Comparison of ENCODE assay signal across 27 mouse cellular contexts in the genomic region with DNA sequence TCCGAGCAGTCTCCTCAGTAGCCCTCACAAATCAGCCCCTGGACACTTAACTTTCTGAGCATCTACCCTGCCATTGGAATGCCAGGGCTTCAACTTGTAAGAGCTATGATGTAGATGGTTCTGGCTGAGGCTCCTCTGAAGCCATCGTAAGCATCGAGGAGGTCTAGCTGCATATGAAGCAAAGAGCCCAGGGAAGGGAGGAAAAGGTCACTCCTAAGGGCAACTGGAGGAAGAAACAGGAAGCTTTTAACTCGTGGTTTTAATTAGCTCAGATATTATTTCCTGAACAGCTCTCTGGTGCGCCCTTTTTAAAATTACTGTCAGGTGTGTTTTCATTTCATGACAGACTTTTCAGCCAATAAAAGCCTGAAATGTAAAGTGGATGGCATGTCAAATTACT.
A peak's percentile ranks its signal among the peaks of the same experiment; 100 is the strongest.
DNase-seq lines count a peak whose midpoint lies in the region; ATAC-seq lines count a peak whose summit lies in the region.
"Had no signal": no experiment of that assay in that cellular context is flagged by ENCODE, and none has a peak within 500 bp of the region (broad histone marks: within the 10 kb centered on the region; RNA-seq: fewer than 3 reads in every experiment).

No protein-coding gene starts in this region.

- WGBS in forebrain, embryonic 10.5 days = 42% methylated on average over 5 of the region's 5 CpGs
- whole genome bisulfite sequencing in forebrain, embryonic 16.5 days = 48% methylated on average over 5 of the region's 5 CpGs
- WGBS in embryonic facial prominence, embryonic 11.5 days = 24% methylated on average over 5 of the region's 5 CpGs
- 9% methylated on average over 5 of the region's 5 CpGs for WGBS in limb, embryonic 11.5 days

- no peak overlapping the region for H3K4me3 ChIP-seq in forebrain, embryonic 10.5 days
- H3K4me3 ChIP-seq in forebrain, embryonic 16.5 days (replicated peaks; ENCODE audit: low read length) = no peak overlapping the region
- H3K4me3 ChIP-seq in embryonic facial prominence, embryonic 11.5 days (ENCODE audit: low read depth, low read length) = no peak overlapping the region
- H3K4me3 ChIP-seq in limb, embryonic 11.5 days (ENCODE audit: low read depth, low read length) = no peak overlapping the region
- H3K4me3 ChIP-seq: embryonic facial prominence, embryonic 12.5 days; embryonic facial prominence, embryonic 15.5 days; forebrain, embryonic 12.5 days; forebrain, embryonic 15.5 days; gastrocnemius, adult 2 months; heart, embryonic 12.5 days; heart, embryonic 15.5 days; hindbrain, embryonic 15.5 days; intestine, embryonic 15.5 days had no signal

- peak overlapping the region; percentile 33; the same call in 1 of the 2 replicates for H3K27ac ChIP-seq in forebrain, embryonic 10.5 days
- H3K27ac ChIP-seq in forebrain, embryonic 16.5 days (ENCODE audit: low read length) = no peak overlapping the region
- H3K27ac ChIP-seq in embryonic facial prominence, embryonic 11.5 days (replicated peaks; ENCODE audit: low read depth, low read length) = no peak overlapping the region
- H3K27ac ChIP-seq in limb, embryonic 11.5 days (replicated peaks; ENCODE audit: low read depth, low read length) = no peak overlapping the region
- H3K27ac ChIP-seq: embryonic facial prominence, embryonic 12.5 days; embryonic facial prominence, embryonic 15.5 days; forebrain, embryonic 15.5 days; gastrocnemius, adult 2 months; heart, embryonic 15.5 days; hindbrain, embryonic 15.5 days; intestine, embryonic 15.5 days had no signal

- no peaks in the 10 kb centered on the region for H3K9me3 ChIP-seq in forebrain, embryonic 10.5 days
- no peaks in the 10 kb centered on the region for H3K9me3 ChIP-seq in forebrain, embryonic 16.5 days (ENCODE audit: control insufficient read depth, low read length)
- H3K9me3 ChIP-seq in embryonic facial prominence, embryonic 11.5 days (replicated peaks; ENCODE audit: control insufficient read depth, low read length) = no peaks in the 10 kb centered on the region
- no peaks in the 10 kb centered on the region for H3K9me3 ChIP-seq in limb, embryonic 11.5 days (ENCODE audit: control insufficient read depth, low read length)
- H3K9me3 ChIP-seq: embryonic facial prominence, embryonic 12.5 days; embryonic facial prominence, embryonic 15.5 days; forebrain, embryonic 12.5 days; forebrain, embryonic 15.5 days; heart, embryonic 12.5 days; heart, embryonic 15.5 days; hindbrain, embryonic 15.5 days; intestine, embryonic 15.5 days had no signal

- no peak for ATAC-seq in forebrain, embryonic 16.5 days
- ATAC-seq in embryonic facial prominence, embryonic 11.5 days (replicated peaks; ENCODE audit: insufficient number of reproducible peaks, low FRiP score, low TSS enrichment, low read depth) = no peak
- ATAC-seq in limb, embryonic 11.5 days (ENCODE audit: insufficient number of reproducible peaks, low FRiP score, low TSS enrichment, low read depth) = no peak
- ATAC-seq: activated CD4-positive, CD25-positive, alpha-beta regulatory T cell, adult 4 months; CD4-positive, CD25-positive, alpha-beta regulatory T cell, adult 4 months; forebrain, embryonic 15.5 days; intestine, embryonic 15.5 days had no signal

- peaks cover 73% of the 10 kb centered on the region for H3K27me3 ChIP-seq in forebrain, embryonic 10.5 days (ENCODE audit: poor library complexity, severe bottlenecking)
- H3K27me3 ChIP-seq in forebrain, embryonic 16.5 days (replicated peaks; ENCODE audit: control insufficient read depth, insufficient read depth, low read length) = peaks cover 5% of the 10 kb centered on the region
- H3K27me3 ChIP-seq in embryonic facial prominence, embryonic 11.5 days (ENCODE audit: control insufficient read depth, insufficient read depth, low read length) = no peaks in the 10 kb centered on the region; the same call in 1 of the 2 replicates
- no peaks in the 10 kb centered on the region for H3K27me3 ChIP-seq in limb, embryonic 11.5 days (ENCODE audit: control insufficient read depth, insufficient read depth, low read length)
- H3K27me3 ChIP-seq: heart, embryonic 12.5 days; heart, embryonic 15.5 days; intestine, embryonic 15.5 days had no signal

- H3K9ac ChIP-seq in forebrain, embryonic 16.5 days (replicated peaks; ENCODE audit: low read depth, low read length) = no peak overlapping the region
- no peak overlapping the region for H3K9ac ChIP-seq in embryonic facial prominence, embryonic 11.5 days (replicated peaks; ENCODE audit: low read length)
- H3K9ac ChIP-seq in limb, embryonic 11.5 days (ENCODE audit: low read length) = no peak overlapping the region
- H3K9ac ChIP-seq: embryonic facial prominence, embryonic 12.5 days; embryonic facial prominence, embryonic 15.5 days; forebrain, embryonic 12.5 days; forebrain, embryonic 15.5 days; heart, embryonic 12.5 days; heart, embryonic 15.5 days; hindbrain, embryonic 15.5 days; intestine, embryonic 15.5 days had no signal

- no peak overlapping the region for H3K4me2 ChIP-seq in forebrain, embryonic 16.5 days (ENCODE audit: low read length)
- H3K4me2 ChIP-seq in embryonic facial prominence, embryonic 11.5 days (ENCODE audit: low read depth, low read length) = no peak overlapping the region
- H3K4me2 ChIP-seq in limb, embryonic 11.5 days (ENCODE audit: low read depth, severe bottlenecking) = no peak overlapping the region
- H3K4me2 ChIP-seq: embryonic facial prominence, embryonic 12.5 days; embryonic facial prominence, embryonic 15.5 days; forebrain, embryonic 12.5 days; forebrain, embryonic 15.5 days; heart, embryonic 12.5 days; heart, embryonic 15.5 days; hindbrain, embryonic 15.5 days; intestine, embryonic 15.5 days had no signal

- no peak for DNase-seq in forebrain, embryonic 10.5 days (ENCODE audit: extremely low spot score, low spot score)
- DNase-seq in embryo, embryonic 11 days = peak; percentile 53
- peak; percentile 76 for DNase-seq in embryonic facial prominence, embryonic 11.5 days (ENCODE audit: low spot score)
- peak; percentile 43 for DNase-seq in limb, embryonic 11.5 days (ENCODE audit: low spot score)
- DNase-seq in frontal cortex, postnatal 14 days (ENCODE audit: low spot score in 2 of 2) = no peak
- DNase-seq in right cerebral cortex, postnatal 10 days (ENCODE audit: low spot score in 2 of 2) = no peak
- DNase-seq: adrenal gland, adult 8-10 months; adrenal gland, postnatal 25 days; cerebellum, adult 18-20 months; cerebellum, adult 9-11 months; gastrocnemius, adult 2 months; gastrocnemius, postnatal 14 days; heart, postnatal 10 days; heart, postnatal 4 days; kidney, adult 11 months; kidney, adult 9 months had no signal

- peaks cover 85% of the 10 kb centered on the region for H3K4me1 ChIP-seq in forebrain, embryonic 10.5 days
- peaks cover 10% of the 10 kb centered on the region for H3K4me1 ChIP-seq in forebrain, embryonic 16.5 days (replicated peaks; ENCODE audit: control insufficient read depth, insufficient read depth, low read length)
- H3K4me1 ChIP-seq in embryonic facial prominence, embryonic 11.5 days (ENCODE audit: control insufficient read depth, insufficient read depth, low read length) = no peaks in the 10 kb centered on the region
- peaks cover 14% of the 10 kb centered on the region for H3K4me1 ChIP-seq in limb, embryonic 11.5 days (ENCODE audit: control insufficient read depth, insufficient read depth, low read length)
- H3K4me1 ChIP-seq: embryonic facial prominence, embryonic 15.5 days; heart, embryonic 12.5 days; heart, embryonic 15.5 days; intestine, embryonic 15.5 days had no signal

- no peaks in the 10 kb centered on the region for H3K36me3 ChIP-seq in forebrain, embryonic 10.5 days (replicated peaks)
- no peaks in the 10 kb centered on the region for H3K36me3 ChIP-seq in forebrain, embryonic 16.5 days (ENCODE audit: control insufficient read depth, insufficient read depth)
- H3K36me3 ChIP-seq in embryonic facial prominence, embryonic 11.5 days (replicated peaks; ENCODE audit: control insufficient read depth, insufficient read depth, low read depth, low read length) = no peaks in the 10 kb centered on the region
- H3K36me3 ChIP-seq in limb, embryonic 11.5 days (ENCODE audit: control insufficient read depth, insufficient read depth, low read length) = no peaks in the 10 kb centered on the region
- H3K36me3 ChIP-seq: embryonic facial prominence, embryonic 12.5 days; embryonic facial prominence, embryonic 15.5 days; forebrain, embryonic 12.5 days; forebrain, embryonic 15.5 days; heart, embryonic 12.5 days; heart, embryonic 15.5 days; hindbrain, embryonic 15.5 days; intestine, embryonic 15.5 days had no signal

Comparison
In these comparisons a context has a peak if more than half of its experiments do, and no peak if none do; other contexts are left out.
1. DNase-seq: peak in embryo, embryonic 11 days (single experiment), embryonic facial prominence, embryonic 11.5 days (single experiment) and limb, embryonic 11.5 days (single experiment); none in forebrain, embryonic 10.5 days (single experiment), frontal cortex, postnatal 14 days (0 of 2) and right cerebral cortex, postnatal 10 days (0 of 2).